Mouse (Mus musculus): ENCODE results near the gene Tra2a.

DNA sequence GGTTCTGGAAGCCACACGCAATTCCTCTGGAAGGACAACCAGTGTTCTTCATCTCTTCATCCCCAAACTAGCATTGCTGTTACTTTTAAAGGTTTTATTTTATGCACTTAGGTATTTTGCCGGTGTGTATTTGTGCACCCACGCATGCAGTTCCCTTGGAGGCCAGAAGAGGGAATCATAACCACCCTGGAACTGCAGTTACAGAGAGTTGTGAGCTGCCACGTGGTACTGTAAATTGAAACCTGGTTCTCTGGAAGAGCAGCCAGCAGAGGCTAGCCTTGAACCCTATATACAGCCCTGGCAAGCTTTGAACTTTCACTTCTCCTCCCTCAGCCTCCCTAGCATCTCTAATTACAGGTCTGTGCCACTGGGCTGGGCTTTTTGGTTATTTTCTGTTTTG is 30.5 kb downstream of the Tra2a start:
- TF ChIP-seq EP300 (IDR thresholded peaks at IDR 0.05; ENCODE audit: low read depth), result no peak
- peak; percentile 75 for TF ChIP-seq CTCF (IDR thresholded peaks at IDR 0.05; ENCODE audit: low read depth)

Measured in liver, postnatal 0 days (tissue).